Mouse (Mus musculus): ENCODE measurements around the gene Nanos2.

- TF ChIP-seq CTCF (IDR thresholded peaks at IDR 0.05; ENCODE audit: borderline replicate concordance, insufficient read depth, low read length) (no peak), POLR2A (IDR thresholded peaks at IDR 0.05; ENCODE audit: low read depth, low read length) (no peak)
Observed at GRCm38 (mm10) chr7:19004631-19005079, 17.5 kb downstream of the Nanos2 start.
